Mouse (Mus musculus) testis, adult 2 months (tissue): ENCODE measurements around the gene Zfp692.

ENCODE experiments used
- CTCF ChIP-seq: fragments of 200-500 bp; IDR thresholded peaks from 2 replicates; pipeline ENCODE4 v1.5.1; 2012; ENCODE audit warnings: low read depth, mild to moderate bottlenecking, inconsistent platforms, low read length, moderate library complexity; ENCODE audit not compliant: control insufficient read depth, insufficient read depth, insufficient replicate concordance
- POLR2A ChIP-seq: fragments of 200-500 bp; IDR thresholded peaks from 2 replicates; pipeline ENCODE4 v1.6.1; 2012; ENCODE audit warnings: low read depth, mild to moderate bottlenecking, inconsistent platforms, low read length, moderate library complexity; ENCODE audit not compliant: control insufficient read depth

DNA sequence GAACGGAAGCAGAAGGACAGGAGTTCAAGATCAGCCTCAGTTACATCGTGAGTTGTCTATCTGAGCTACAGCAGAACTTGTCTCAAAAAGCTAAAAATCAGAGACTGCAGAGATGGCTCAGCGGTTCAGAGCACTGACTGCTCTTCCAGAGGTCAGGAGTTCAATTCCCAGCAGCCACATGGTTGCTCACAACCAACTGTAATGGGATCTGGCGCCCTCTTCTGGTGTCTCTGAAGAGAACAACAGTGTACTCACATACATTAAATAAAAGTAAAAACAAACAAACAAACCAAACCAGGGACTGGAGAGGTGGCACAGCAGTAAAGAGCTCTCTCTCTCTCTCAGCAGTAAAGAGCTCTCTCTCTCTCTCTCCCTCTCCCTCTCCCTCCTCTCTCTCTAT is 43.8 kb downstream of the Zfp692 start:
- TF ChIP-seq POLR2A (no peak), CTCF (no peak)
